ENCODE assay signal across 1 mouse cellular context in the genomic region with DNA sequence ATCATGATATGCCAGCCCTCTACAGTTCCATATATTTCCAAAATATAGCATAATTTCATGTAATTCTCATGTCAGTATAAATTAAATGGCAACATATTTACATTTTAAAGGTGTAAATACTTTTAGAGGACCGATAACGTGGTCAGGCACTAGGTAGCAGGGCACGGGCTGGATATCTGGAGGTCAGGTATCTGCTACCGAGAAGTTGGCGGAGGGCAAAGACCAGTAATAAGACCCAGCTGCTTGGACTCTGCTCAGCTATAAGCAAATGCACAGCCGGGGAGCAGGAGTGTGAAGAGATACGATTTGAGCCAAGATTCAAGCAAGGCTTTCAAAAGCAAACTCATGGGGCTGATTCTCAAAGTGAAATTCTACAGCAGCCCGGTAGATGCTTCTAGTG.
TF ChIP-seq lines count a peak whose summit lies in the region.

No protein-coding gene starts in this region.

TF ChIP-seq in MEL, 35 proteins besides CTCF, POLR2A, EP300 and RAD21:
- TF ChIP-seq ZKSCAN1 (IDR thresholded peaks at IDR 0.05; ENCODE audit: low read depth, low read length) = no peak
- TF ChIP-seq ZNF384 (IDR thresholded peaks at IDR 0.05; ENCODE audit: low read depth, low read length) = no peak
- TF ChIP-seq GATA1 (IDR thresholded peaks at IDR 0.05; ENCODE audit: low read depth, low read length) = no peak
- no peak for TF ChIP-seq MEF2A (IDR thresholded peaks at IDR 0.05; ENCODE audit: extremely low read depth, insufficient replicate concordance, low read depth, low read length, poor library complexity, severe bottlenecking)
- no peak for TF ChIP-seq USF1 (IDR thresholded peaks at IDR 0.05; ENCODE audit: low read depth, low read length)
- no peak for TF ChIP-seq RCOR1 (IDR thresholded peaks at IDR 0.05; ENCODE audit: low read depth, low read length)
- TF ChIP-seq KAT2A (conservative IDR thresholded peaks at IDR 0.05; ENCODE audit: low read depth, low read length) = no peak
- no peak for TF ChIP-seq BHLHE40 (IDR thresholded peaks at IDR 0.05; ENCODE audit: borderline replicate concordance, low read depth, low read length)
- no peak for TF ChIP-seq POLR2AphosphoS5 (IDR thresholded peaks at IDR 0.05; ENCODE audit: borderline replicate concordance, low read depth, low read length)
- TF ChIP-seq NRF1 (IDR thresholded peaks at IDR 0.05; ENCODE audit: insufficient read depth, low read depth, low read length, poor library complexity, severe bottlenecking) = no peak
- TF ChIP-seq ZMIZ1 (IDR thresholded peaks at IDR 0.05; ENCODE audit: low read depth, low read length) = no peak
- no peak for TF ChIP-seq TBP (IDR thresholded peaks at IDR 0.05; ENCODE audit: low read depth, low read length)
- TF ChIP-seq MAFK (IDR thresholded peaks at IDR 0.05; ENCODE audit: borderline replicate concordance, low read depth, low read length) = no peak
- TF ChIP-seq ETS1 (IDR thresholded peaks at IDR 0.05; ENCODE audit: low read depth, low read length) = no peak
- TF ChIP-seq CHD1 (IDR thresholded peaks at IDR 0.05; ENCODE audit: low read depth, low read length) = no peak
